Mouse (Mus musculus) cerebellum, adult 2 months (tissue): Measurements from ENCODE around the gene Ferd3l. TPM values are rescaled to one million over a fixed set of nuclear protein-coding genes. Genes with fewer than 3 reads are reported as not detected.

Experiments used
- DNase-seq, 2 experiments: peaks; one replicate each; pipeline ENCODE4 v3.0.0; 2021
- H3K27ac ChIP-seq: fragments of 200-500 bp; 2 replicates; pipeline ENCODE4 v1.5.1; 2012; ENCODE audit warnings: low read length, control low read depth, inconsistent platforms; ENCODE audit not compliant: insufficient read depth
- H3K27me3 ChIP-seq: fragments of 200-500 bp; 2 replicates; pipeline ENCODE4 v1.6.1; 2012; ENCODE audit warnings: inconsistent platforms, mild to moderate bottlenecking, low read length, moderate library complexity; ENCODE audit not compliant: control insufficient read depth, insufficient read depth
- H3K4me1 ChIP-seq: fragments of 200-500 bp; 2 replicates; pipeline ENCODE4 v1.6.1; 2011; ENCODE audit warnings: low read length; ENCODE audit not compliant: control insufficient read depth, insufficient read depth
- H3K4me3 ChIP-seq: fragments of 200-500 bp; replicated peaks from 2 replicates; pipeline ENCODE3; 2011; ENCODE audit warnings: mild to moderate bottlenecking, low read depth, low read length, control low read depth; ENCODE audit not compliant: insufficient read depth
- CTCF ChIP-seq: fragments of 200-500 bp; IDR thresholded peaks from 2 replicates; pipeline ENCODE4 v1.5.1; 2011; ENCODE audit warnings: low read depth, mild to moderate bottlenecking, control low read depth, low read length, moderate library complexity, borderline replicate concordance; ENCODE audit not compliant: insufficient read depth
- POLR2A ChIP-seq: fragments of 200-500 bp; IDR thresholded peaks from 2 replicates; pipeline ENCODE4 v1.6.1; 2011; ENCODE audit warnings: low read length, control low read depth, borderline replicate concordance; ENCODE audit not compliant: insufficient read depth
- WGBS: fragments of 180-500 bp; shearing (Covaris S2); methylation state at CpG from one replicate; pipeline ENCODE4 v1.1.7; 2018; 5-methylcytosine and 5-hydroxymethylcytosine counted together
- polyA plus RNA-seq: library from polyadenylated mRNA; depleted of rRNA; stranded (reverse); fragments of >200 nt; gene quantifications from 2 replicates; pipeline ENCODE4 v1.2.3, GENCODE M21; 2012

Gene Ferd3l
- polyA plus RNA-seq, 1 experiment: not detected

DNA sequence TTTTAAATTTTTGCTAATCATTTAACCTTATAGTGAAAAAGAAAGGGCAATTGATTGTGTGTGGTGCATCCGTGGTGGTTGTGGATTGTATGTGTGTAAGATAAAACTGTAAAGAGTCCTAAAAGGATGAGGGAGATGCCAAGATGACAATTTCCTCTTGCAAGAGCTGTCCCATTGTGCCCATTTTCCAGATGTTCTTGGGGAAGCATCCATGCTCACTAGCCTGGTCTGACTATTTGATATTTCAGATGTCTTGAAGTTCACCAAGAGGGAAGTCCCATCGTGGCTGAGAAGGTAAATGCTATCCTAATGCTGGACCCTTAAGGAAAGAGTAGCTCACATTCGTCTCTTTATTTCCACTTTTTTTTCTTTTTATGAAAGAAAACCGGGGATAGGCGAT is 32.8 kb downstream of the Ferd3l start:
- H3K27ac ChIP-seq: no peak overlapping the region
- 15% methylated on average over 5 of the region's 5 CpGs for WGBS
- TF ChIP-seq POLR2A (no peak), CTCF (no peak)
- no peaks in the 10 kb centered on the region for H3K4me1 ChIP-seq
- peaks cover 15% of the 10 kb centered on the region; the same call in 1 of the 2 replicates for H3K27me3 ChIP-seq
- no peak overlapping the region for H3K4me3 ChIP-seq
- DNase-seq: no peak

GRCm38 (mm10) chr12:33962118-33962772 is 34.0 kb downstream of the Ferd3l start:
- H3K27me3 ChIP-seq: peaks cover 15% of the 10 kb centered on the region; the same call in 1 of the 2 replicates
- no peak overlapping the region for H3K27ac ChIP-seq
- no peak overlapping the region for H3K4me3 ChIP-seq
- 5% methylated on average over 17 of the region's 17 CpGs for WGBS
- TF ChIP-seq CTCF (no peak), POLR2A (no peak)
- no peaks in the 10 kb centered on the region for H3K4me1 ChIP-seq
- no peak for DNase-seq

DNA sequence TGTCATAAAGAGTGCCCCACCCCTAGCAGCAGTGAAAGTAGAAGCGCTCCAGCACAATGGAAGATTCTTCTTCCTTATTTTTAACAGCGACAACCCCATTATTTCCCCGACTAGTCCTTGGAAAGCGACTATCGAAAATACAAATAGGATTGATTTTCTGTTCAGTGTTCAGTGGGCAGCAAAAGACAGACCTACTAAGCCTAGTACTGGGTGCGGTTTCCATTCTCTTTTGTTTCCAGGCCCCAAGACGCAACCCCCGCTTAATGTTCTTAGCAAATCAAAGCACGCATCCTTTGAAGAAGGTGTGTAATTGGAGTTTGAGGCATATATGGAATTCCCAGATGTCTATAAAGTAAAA is 34.5 kb downstream of the Ferd3l start:
- no peak for DNase-seq
- 7% methylated on average over 9 of the region's 9 CpGs for WGBS
- H3K4me3 ChIP-seq: no peak overlapping the region
- no peaks in the 10 kb centered on the region for H3K4me1 ChIP-seq
- no peak overlapping the region for H3K27ac ChIP-seq
- TF ChIP-seq CTCF (no peak), POLR2A (no peak)
- H3K27me3 ChIP-seq: peaks cover 11% of the 10 kb centered on the region; the same call in 1 of the 2 replicates

GRCm38 (mm10) chr12:33963671-33964369 is 35.6 kb downstream of the Ferd3l start:
- 10% methylated on average over 15 of the region's 15 CpGs for WGBS
- TF ChIP-seq CTCF (no peak), POLR2A (no peak)
- no peak for DNase-seq
- no peak overlapping the region for H3K27ac ChIP-seq
- peaks cover 12% of the 10 kb centered on the region; the same call in 1 of the 2 replicates for H3K27me3 ChIP-seq
- no peaks in the 10 kb centered on the region for H3K4me1 ChIP-seq
- H3K4me3 ChIP-seq: no peak overlapping the region

- 25% methylated on average over 2 of the region's 2 CpGs for WGBS
- no peaks in the 10 kb centered on the region for H3K4me1 ChIP-seq
- H3K27ac ChIP-seq: no peak overlapping the region
- TF ChIP-seq CTCF: no peak
- TF ChIP-seq POLR2A: no peak
- no peak overlapping the region for H3K4me3 ChIP-seq
- no peak for DNase-seq
- peaks cover 12% of the 10 kb centered on the region; the same call in 1 of the 2 replicates for H3K27me3 ChIP-seq
Observed at GRCm38 (mm10) chr12:33964427-33964826, 36.2 kb downstream of the Ferd3l start.

- Histone ChIP-seq H3K4me3 (no peak overlapping the region), H3K27me3 (peaks cover 10% of the 10 kb centered on the region; the same call in 1 of the 2 replicates), H3K4me1 (no peaks in the 10 kb centered on the region), H3K27ac (no peak overlapping the region)
- DNase-seq: no peak
- 11% methylated on average over 5 of the region's 5 CpGs for WGBS
- TF ChIP-seq POLR2A: no peak
- TF ChIP-seq CTCF: no peak
Observed at GRCm38 (mm10) chr12:33965661-33966360, 37.6 kb downstream of the Ferd3l start.

GRCm38 (mm10) chr12:33966490-33967415 is 38.5 kb downstream of the Ferd3l start:
- 3% methylated on average over 35 of the region's 35 CpGs for WGBS
- Histone ChIP-seq H3K27me3 (peaks cover 10% of the 10 kb centered on the region; the same call in 1 of the 2 replicates), H3K4me1 (no peaks in the 10 kb centered on the region), H3K4me3 (no peak overlapping the region), H3K27ac (no peak overlapping the region)
- TF ChIP-seq CTCF (no peak), POLR2A (no peak)
- no peak for DNase-seq
